Mouse (Mus musculus) effector memory CD4-positive, alpha-beta T cell, adult 5 months (primary cell): ENCODE data around the gene Reck. TPM values are rescaled to one million over a fixed set of nuclear protein-coding genes. Genes with fewer than 3 reads are reported as not detected.

Source experiments
- polyA plus RNA-seq: library from polyadenylated mRNA; unstranded; fragments of 100-300 nt; shearing (Covaris generic); gene quantifications from one replicate; pipeline ENCODE4 v1.2.1, GENCODE M21; 2017

The Reck gene
- 6.6 TPM for polyA plus RNA-seq

DNA sequence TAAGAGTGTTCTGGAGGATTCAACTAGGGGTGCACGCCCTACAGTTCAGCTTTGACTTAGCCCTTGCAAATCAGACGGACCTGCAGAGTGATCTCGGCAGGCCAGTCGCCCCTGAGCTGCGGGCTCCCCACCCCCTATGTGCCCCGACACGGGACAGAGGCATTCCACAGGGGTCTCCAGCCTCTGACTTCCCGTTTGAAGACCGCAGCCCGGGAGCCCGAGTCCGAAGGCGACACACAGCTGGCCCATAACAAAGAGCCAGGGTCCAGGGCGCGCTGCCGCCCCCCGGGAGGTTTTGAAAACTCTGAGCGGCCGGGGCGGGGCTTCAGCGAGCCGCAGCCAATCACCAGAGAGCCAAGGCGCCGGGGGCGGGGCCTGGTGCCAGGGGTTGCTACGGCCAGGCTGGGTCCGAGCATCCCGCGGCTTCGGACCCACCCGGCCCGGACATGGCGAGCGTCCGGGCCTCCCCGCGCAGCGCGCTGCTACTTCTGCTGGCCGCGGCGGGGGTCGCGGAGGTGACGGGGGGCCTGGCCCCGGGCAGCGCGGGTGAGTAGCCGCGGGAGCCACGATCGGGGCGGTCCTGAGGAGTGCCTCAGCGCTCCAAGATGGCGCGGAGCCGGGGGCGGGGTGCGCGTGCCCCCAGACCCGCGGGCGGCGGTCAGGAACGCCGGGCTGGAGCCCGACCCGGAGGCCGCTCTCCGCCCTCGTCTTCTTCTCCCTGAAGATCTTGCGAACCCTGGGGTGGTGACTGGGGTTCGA, at the start of gene Reck:
TSS of gene Reck (plus strand) at position 371 of the 759 bp plus-strand sequence.

DNA sequence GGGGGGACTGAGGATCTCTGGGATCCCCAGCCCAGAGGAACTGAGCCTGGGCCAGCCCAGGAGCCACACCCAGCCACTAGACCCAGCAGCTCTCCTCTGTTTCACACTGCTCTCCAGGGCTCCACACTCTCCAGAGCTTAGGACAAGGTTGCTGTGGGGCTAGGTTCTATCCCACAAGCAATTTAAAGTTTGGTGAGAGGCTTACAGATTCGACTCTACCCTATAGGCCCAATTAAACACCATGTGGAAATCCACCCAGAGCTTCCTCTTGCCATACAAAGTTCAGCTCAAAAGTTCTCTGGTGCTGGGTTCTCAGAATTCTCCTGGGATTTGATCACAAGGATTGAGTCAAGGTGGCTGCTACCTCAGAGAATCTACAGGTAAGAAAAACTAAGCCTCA, 35.2 kb upstream of the Reck start, which contains the start of gene Olfr157:
TSS of gene Olfr157 (minus strand) at position 101 of the 400 bp plus-strand sequence.

DNA sequence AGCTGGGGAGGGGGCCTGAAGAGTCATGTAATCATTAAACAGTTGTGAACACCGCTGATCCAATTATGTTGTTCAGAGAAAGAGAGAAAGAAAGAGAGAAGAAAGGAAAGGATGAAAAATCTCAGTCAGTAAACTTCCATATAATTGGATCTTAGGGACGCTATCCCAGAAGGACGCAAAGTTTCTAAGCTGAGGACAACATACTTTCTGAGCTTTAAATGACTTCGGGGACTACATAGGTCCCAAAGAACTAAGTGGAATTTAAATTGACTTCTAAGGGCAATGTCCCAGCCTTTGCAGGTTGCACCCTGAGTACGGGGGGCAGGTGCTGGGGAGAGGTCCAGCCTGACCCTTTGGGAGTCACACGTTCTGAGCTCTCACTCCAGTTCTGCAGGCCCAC, 24.1 kb upstream of the Reck start, which contains the start of gene Olfr155:
TSS of gene Olfr155 (plus strand) at position 301 of the 400 bp plus-strand sequence.

DNA sequence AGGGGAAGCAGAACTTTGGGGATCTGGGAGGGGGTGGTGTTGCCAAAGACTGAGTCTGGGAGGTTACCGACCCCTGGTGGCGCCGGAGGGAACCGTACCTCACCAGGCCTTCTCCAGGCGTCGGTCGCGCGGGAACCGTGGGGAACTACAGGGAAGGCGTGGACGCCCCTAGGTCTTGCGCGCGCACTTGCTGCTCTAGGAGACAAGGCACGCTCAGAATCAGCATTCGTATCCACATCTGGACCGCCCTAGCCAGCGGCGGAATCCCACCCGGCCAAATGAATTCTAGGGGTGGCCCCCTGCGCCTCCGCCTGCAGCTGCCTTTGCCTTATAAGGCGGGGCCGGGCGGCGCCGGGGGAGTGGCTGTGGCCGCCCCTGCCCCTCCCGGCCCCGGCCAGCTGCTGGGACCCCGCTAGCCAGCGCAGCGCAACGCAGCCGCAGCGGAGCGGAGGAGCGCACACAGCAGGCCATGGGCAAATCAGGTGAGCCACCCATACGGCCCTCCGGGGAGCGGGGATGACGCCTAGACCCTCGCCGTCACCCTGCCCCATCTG, 82.0 kb downstream of the Reck start, which contains the start of gene Glipr2:
TSS of gene Glipr2 (plus strand) at position 110 of the 554 bp plus-strand sequence.

DNA sequence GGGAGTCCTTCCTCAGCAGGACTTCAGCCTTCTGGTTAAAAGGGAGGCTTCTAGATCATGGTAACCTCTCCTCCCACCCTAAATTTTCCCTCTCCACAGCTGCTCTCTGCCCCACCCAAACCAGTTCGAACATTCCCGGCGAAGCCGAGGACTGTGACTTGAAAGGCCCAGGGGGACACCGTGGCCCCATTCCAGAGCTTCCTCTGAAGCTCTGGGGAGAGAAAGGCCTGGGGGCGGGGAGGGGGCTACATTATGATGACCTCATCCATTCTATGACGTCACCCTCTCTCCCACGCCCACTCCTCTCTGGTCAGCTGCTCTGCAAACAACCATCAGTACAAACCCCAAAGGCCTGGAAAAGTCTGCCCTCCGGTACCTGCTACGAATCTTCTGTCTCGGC, 107.9 kb downstream of the Reck start, which contains the start of gene Ccin:
TSS of gene Ccin (plus strand) at position 303 of the 400 bp plus-strand sequence.

Other genes starting within 250 kb of the Reck start
- not detected for gene Npr2, start 243.6 kb upstream of the Reck start, polyA plus RNA-seq
- gene Spag8, start 221.9 kb upstream of the Reck start, polyA plus RNA-seq: not detected
- 56.2 TPM for gene Hint2, start 219.1 kb upstream of the Reck start, polyA plus RNA-seq
- 1.3 TPM for gene Tmem8b, start 206.6 kb upstream of the Reck start, polyA plus RNA-seq
- 0.67 TPM for gene Fam221b, start 206.4 kb upstream of the Reck start, polyA plus RNA-seq
- gene Olfr70, start 174.7 kb upstream of the Reck start, polyA plus RNA-seq: not detected
- not detected for gene Olfr71, start 165.3 kb upstream of the Reck start, polyA plus RNA-seq
- not detected for gene Hrct1, start 148.3 kb upstream of the Reck start, polyA plus RNA-seq
- gene Spaar, start 145.5 kb upstream of the Reck start, polyA plus RNA-seq: 0.09 TPM
- not detected for gene Olfr159, start 104.5 kb upstream of the Reck start, polyA plus RNA-seq
- 1.6 TPM for gene Olfr156, start 51.6 kb upstream of the Reck start, polyA plus RNA-seq
- gene Olfr157, start 35.3 kb upstream of the Reck start, polyA plus RNA-seq: 0.87 TPM
- gene Olfr155, start 24.0 kb upstream of the Reck start, polyA plus RNA-seq: not detected
- gene Glipr2, start 81.9 kb downstream of the Reck start, polyA plus RNA-seq: 125 TPM
- not detected for gene Ccin, start 108.0 kb downstream of the Reck start, polyA plus RNA-seq
- gene Clta, start 128.9 kb downstream of the Reck start, polyA plus RNA-seq: 207 TPM
- gene Gne, start 208.6 kb downstream of the Reck start, polyA plus RNA-seq: 47.9 TPM